Mouse (Mus musculus) liver, embryonic 13.5 days (tissue): ENCODE measurements at regions not wholly inside any gene's neighbourhood (a gene's known extent, or its start where the extent isn't known, plus 50 kb on each side); places are given as distances from the start of the nearest gene placed in this dataset.

Experiments used
- ATAC-seq: fragments of 200-750 bp; cut with Nextera tagmentation; 2 replicates; pipeline ENCODE4 v1.8.0; 2017; ENCODE audit warnings: low read depth, mild to moderate bottlenecking, moderate number of reproducible peaks, moderate library complexity
- DNase-seq: peaks from one replicate; pipeline ENCODE4 v3.0.0; 2022
- H3K27ac ChIP-seq: fragments of 300-500 bp; sonication (generic); 2 replicates; pipeline ENCODE4 v1.5.1; 2015; ENCODE audit warnings: moderate library complexity, mild to moderate bottlenecking, inconsistent platforms
- H3K27me3 ChIP-seq: fragments of 300-500 bp; sonication (generic); 2 replicates; pipeline ENCODE4 v1.6.1; 2015; ENCODE audit warnings: mild to moderate bottlenecking, inconsistent platforms
- H3K36me3 ChIP-seq: fragments of 300-500 bp; sonication (generic); 2 replicates; pipeline ENCODE4 v1.6.1; 2015; ENCODE audit warnings: mild to moderate bottlenecking, inconsistent platforms
- H3K4me1 ChIP-seq: fragments of 300-500 bp; sonication (generic); replicated peaks from 2 replicates; pipeline ENCODE4 v1.6.1; 2015; ENCODE audit warnings: inconsistent platforms
- H3K4me2 ChIP-seq: fragments of 300-500 bp; sonication (generic); 2 replicates; pipeline ENCODE4 v1.6.1; 2015; ENCODE audit warnings: inconsistent platforms, mild to moderate bottlenecking, moderate library complexity
- H3K4me3 ChIP-seq: fragments of 300-500 bp; sonication (generic); replicated peaks from 2 replicates; pipeline ENCODE4 v1.5.1; 2015; ENCODE audit warnings: mild to moderate bottlenecking, inconsistent platforms
- H3K9ac ChIP-seq: fragments of 300-500 bp; sonication (generic); 2 replicates; pipeline ENCODE4 v1.6.1; 2015; ENCODE audit warnings: mild to moderate bottlenecking, inconsistent platforms
- H3K9me3 ChIP-seq: fragments of 300-500 bp; sonication (generic); replicated peaks from 2 replicates; pipeline ENCODE4 v1.6.1; 2016; ENCODE audit warnings: inconsistent platforms
- WGBS: fragments of 180-500 bp; shearing (Covaris S2); methylation state at CpG from one replicate; pipeline ENCODE4 v1.1.7; 2015; ENCODE audit not compliant: insufficient replicate concordance; 5-methylcytosine and 5-hydroxymethylcytosine counted together

DNA sequence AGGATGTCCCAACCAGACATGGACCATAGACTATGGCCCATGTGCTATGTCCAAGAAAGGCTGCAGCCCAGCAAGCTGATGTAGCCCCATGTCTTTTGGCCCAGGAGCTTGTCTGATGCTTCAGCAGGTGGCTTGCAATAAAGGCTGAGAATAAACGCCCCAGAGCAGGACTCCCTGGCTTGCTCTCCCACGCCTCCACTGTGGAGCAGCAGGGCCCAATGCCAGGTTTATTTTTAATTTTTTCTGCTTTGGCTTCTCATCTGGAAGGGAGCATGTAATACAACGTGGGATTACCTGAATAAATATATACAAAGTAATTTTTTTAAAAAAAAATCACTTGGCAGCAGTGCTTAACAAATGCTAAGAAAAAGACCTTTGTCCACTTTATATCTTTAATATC, 125.7 kb downstream of the Ccdc71l start:
- H3K27me3 ChIP-seq: no peaks in the 10 kb centered on the region
- no peaks in the 10 kb centered on the region for H3K36me3 ChIP-seq
- H3K27ac ChIP-seq: no peak overlapping the region
- no peaks in the 10 kb centered on the region for H3K9me3 ChIP-seq
- H3K9ac ChIP-seq: no peak overlapping the region
- ATAC-seq: no peak
- H3K4me3 ChIP-seq: no peak overlapping the region
- no peak overlapping the region for H3K4me2 ChIP-seq
- WGBS: 57% methylated on average over 3 of the region's 3 CpGs
- no peaks in the 10 kb centered on the region for H3K4me1 ChIP-seq
- no peak for DNase-seq

DNA sequence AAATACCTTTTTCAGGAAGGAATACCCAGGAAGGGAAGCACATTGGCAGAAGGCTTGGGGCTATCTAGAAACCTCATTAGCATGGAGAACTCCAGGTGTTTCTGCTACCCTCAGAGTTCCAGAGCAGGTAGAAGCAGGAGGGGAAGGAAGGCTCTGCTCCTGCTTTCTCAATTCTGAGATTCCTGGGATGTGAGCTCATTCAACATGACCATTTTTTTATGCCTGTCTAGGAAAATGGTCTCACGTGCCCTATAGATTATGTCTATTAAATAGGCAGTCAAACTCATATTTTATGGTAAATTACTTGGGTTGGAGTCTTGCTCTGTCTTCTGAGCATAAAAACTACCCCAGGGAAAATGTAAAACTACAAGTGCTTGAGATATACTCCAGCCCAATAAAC, 130.2 kb downstream of the Ccdc71l start:
- Histone ChIP-seq H3K4me2 (no peak overlapping the region), H3K27me3 (no peaks in the 10 kb centered on the region), H3K36me3 (no peaks in the 10 kb centered on the region), H3K9ac (no peak overlapping the region), H3K4me3 (no peak overlapping the region), H3K27ac (no peak overlapping the region), H3K9me3 (no peaks in the 10 kb centered on the region), H3K4me1 (no peaks in the 10 kb centered on the region)
- ATAC-seq (no peak), DNase-seq (no peak)
- 39% methylated on average over 1 of the region's 1 CpGs for WGBS

DNA sequence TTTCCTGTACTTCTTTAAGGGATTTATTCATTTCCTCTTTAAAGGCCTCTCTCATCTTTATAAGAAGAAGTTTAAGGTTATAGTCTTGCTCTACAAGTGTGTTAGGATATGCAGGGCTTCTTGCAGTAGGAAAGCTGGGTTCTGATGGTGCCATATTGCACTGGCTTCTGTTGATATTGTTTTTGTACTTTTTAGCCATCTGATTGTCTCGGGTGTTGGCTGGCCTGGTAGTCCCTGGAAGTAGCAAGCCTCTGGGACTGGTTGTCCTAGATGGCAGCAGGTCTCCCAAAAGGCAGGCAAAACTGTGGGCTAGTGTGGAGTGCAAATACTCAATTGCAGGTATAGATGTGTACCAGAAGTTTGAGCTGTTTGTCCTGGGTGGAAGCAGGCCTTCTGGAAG, 147.1 kb downstream of the Ccdc71l start:
- Histone ChIP-seq H3K27ac (no peak overlapping the region), H3K9ac (no peak overlapping the region), H3K27me3 (no peaks in the 10 kb centered on the region), H3K4me3 (no peak overlapping the region), H3K9me3 (no peaks in the 10 kb centered on the region), H3K36me3 (no peaks in the 10 kb centered on the region), H3K4me1 (no peaks in the 10 kb centered on the region), H3K4me2 (no peak overlapping the region)
- WGBS: 36% methylated on average over 1 of the region's 1 CpGs
- ATAC-seq (no peak), DNase-seq (no peak)

DNA sequence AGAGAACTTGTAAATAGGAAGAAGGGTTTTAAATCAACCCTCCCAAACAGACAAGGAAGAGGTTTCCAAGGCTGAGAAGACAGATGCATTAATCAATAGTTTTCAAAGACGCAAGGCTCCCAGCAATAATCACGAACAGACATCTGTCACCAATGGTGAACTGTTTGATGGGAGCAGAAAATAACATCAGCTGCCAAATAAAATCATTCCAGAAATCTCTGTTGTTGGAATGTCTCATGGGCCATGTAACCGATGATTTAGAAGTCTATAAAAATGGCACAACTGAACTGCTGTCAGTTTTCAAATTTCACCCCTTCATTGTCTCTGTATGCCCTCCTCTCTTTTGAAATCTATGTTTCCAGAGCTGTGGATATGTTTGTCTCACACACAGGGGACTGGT, 152.7 kb downstream of the Ccdc71l start:
- H3K4me3 ChIP-seq: no peak overlapping the region
- no peaks in the 10 kb centered on the region for H3K4me1 ChIP-seq
- no peak overlapping the region for H3K27ac ChIP-seq
- no peaks in the 10 kb centered on the region for H3K9me3 ChIP-seq
- H3K4me2 ChIP-seq: no peak overlapping the region
- H3K36me3 ChIP-seq: no peaks in the 10 kb centered on the region
- no peak overlapping the region for H3K9ac ChIP-seq
- ATAC-seq (no peak), DNase-seq (no peak)
- WGBS: 75% methylated on average over 3 of the region's 3 CpGs
- H3K27me3 ChIP-seq: no peaks in the 10 kb centered on the region

DNA sequence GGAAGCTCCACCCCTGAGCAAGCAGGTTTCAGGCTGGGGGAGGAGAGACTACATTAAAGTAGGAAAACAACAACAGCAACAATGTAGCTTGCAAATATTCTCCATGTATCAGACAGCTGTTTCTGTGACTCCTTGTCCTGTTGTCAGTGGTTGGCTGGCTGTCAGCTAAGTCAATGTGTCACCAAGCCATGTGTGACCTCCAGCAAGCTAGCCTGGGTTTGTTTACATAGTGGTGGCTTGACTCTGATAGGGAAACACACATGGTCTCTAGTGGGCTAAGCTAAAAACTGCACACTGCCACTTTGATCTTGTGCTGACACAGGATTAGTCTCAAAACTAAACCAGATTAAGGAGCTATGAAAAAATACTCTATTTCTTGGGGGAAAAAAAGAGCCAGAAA, 155.1 kb downstream of the Ccdc71l start:
- ATAC-seq: no peak
- no peak overlapping the region for H3K9ac ChIP-seq

DNA sequence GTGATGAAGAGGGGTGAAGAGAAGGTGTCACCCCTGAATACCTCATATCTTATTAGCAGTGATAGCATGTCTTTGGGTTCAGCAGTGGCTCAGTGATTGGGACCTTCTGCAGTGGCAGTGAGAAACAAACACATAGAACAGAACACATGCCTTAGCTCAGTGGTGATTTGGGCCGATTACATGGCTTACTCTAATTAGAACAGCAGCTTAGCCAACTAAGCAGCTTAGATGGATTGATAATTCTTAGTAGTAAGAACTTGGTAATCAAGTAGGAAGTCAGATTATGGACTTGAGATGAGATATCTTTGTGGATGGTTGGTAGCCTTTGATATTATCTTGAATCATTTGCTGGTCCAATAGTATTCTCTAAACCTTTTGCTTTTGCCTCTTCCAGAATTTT, 167.0 kb downstream of the Ccdc71l start:
- no peak overlapping the region for H3K9ac ChIP-seq
- H3K27ac ChIP-seq: no peak overlapping the region
- no peaks in the 10 kb centered on the region for H3K36me3 ChIP-seq
- ATAC-seq (no peak), DNase-seq (no peak)
- no peaks in the 10 kb centered on the region for H3K9me3 ChIP-seq
- WGBS: 55% methylated on average over 1 of the region's 1 CpGs
- H3K4me2 ChIP-seq: no peak overlapping the region
- no peaks in the 10 kb centered on the region for H3K27me3 ChIP-seq
- H3K4me3 ChIP-seq: no peak overlapping the region
- H3K4me1 ChIP-seq: no peaks in the 10 kb centered on the region

More for the DNA sequence above, 155.1 kb downstream of the Ccdc71l start:
- Histone ChIP-seq H3K4me2 (no peak overlapping the region), H3K36me3 (no peaks in the 10 kb centered on the region), H3K9me3 (no peaks in the 10 kb centered on the region), H3K27ac (no peak overlapping the region), H3K4me1 (no peaks in the 10 kb centered on the region), H3K4me3 (no peak overlapping the region), H3K27me3 (no peaks in the 10 kb centered on the region)
- no peak for DNase-seq

- Histone ChIP-seq H3K4me1 (no peaks in the 10 kb centered on the region), H3K4me3 (no peak overlapping the region), H3K9me3 (no peaks in the 10 kb centered on the region), H3K4me2 (no peak overlapping the region), H3K36me3 (no peaks in the 10 kb centered on the region), H3K9ac (no peak overlapping the region), H3K27me3 (no peaks in the 10 kb centered on the region), H3K27ac (no peak overlapping the region)
- DNase-seq (no peak), ATAC-seq (no peak)
Observed at GRCm38 (mm10) chr12:32546356-32546755, 167.9 kb downstream of the Ccdc71l start.

GRCm38 (mm10) chr12:32553793-32554192, 175.3 kb downstream of the Ccdc71l start:
- ATAC-seq: no peak

GRCm38 (mm10) chr12:32567777-32568176, 189.3 kb downstream of the Ccdc71l start:
- Histone ChIP-seq H3K9me3 (no peaks in the 10 kb centered on the region), H3K9ac (no peak overlapping the region), H3K4me2 (no peak overlapping the region), H3K4me3 (no peak overlapping the region), H3K27ac (no peak overlapping the region), H3K27me3 (no peaks in the 10 kb centered on the region), H3K36me3 (no peaks in the 10 kb centered on the region), H3K4me1 (no peaks in the 10 kb centered on the region)
- ATAC-seq (no peak), DNase-seq (no peak)
- WGBS: 52% methylated on average over 3 of the region's 3 CpGs

More at GRCm38 (mm10) chr12:32553793-32554192, 175.3 kb downstream of the Ccdc71l start:
- H3K4me3 ChIP-seq: no peak overlapping the region
- WGBS: 63% methylated on average over 5 of the region's 5 CpGs
- no peaks in the 10 kb centered on the region for H3K9me3 ChIP-seq
- H3K4me1 ChIP-seq: no peaks in the 10 kb centered on the region
- no peak overlapping the region for H3K27ac ChIP-seq
- H3K36me3 ChIP-seq: no peaks in the 10 kb centered on the region
- H3K9ac ChIP-seq: no peak overlapping the region
- no peak for DNase-seq
- no peaks in the 10 kb centered on the region for H3K27me3 ChIP-seq
- H3K4me2 ChIP-seq: no peak overlapping the region

DNA sequence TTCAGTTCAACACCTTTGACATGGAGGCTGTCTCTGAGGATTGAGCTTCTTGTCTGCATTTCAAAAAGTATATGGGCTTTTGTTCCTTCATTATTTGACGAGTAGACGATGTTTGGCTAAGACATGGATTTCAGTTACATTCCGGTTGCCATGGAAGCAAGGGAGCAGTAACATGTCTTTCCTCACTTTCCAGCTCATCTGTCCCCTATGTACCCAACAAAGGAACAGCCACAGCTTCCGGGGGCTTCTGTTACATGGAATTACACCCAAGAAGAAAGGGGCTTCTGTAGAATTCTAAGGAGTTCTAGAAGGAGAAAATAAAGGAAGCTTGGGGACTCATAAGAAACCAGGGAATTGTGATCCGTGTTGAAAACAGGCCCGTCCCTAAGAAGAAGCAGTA, 202.8 kb downstream of the Ccdc71l start:
- Histone ChIP-seq H3K4me3 (no peak overlapping the region), H3K9me3 (no peaks in the 10 kb centered on the region), H3K4me1 (no peaks in the 10 kb centered on the region), H3K27me3 (no peaks in the 10 kb centered on the region), H3K4me2 (no peak overlapping the region), H3K36me3 (no peaks in the 10 kb centered on the region), H3K9ac (no peak overlapping the region), H3K27ac (no peak overlapping the region)
- no peak for DNase-seq
- 60% methylated on average over 6 of the region's 6 CpGs for WGBS
- no peak for ATAC-seq

- no peaks in the 10 kb centered on the region for H3K9me3 ChIP-seq
- H3K9ac ChIP-seq: no peak overlapping the region
- WGBS: 59% methylated on average over 10 of the region's 10 CpGs
- H3K4me1 ChIP-seq: no peaks in the 10 kb centered on the region
- H3K27ac ChIP-seq: no peak overlapping the region
- no peaks in the 10 kb centered on the region for H3K27me3 ChIP-seq
- DNase-seq (no peak), ATAC-seq (no peak)
- H3K36me3 ChIP-seq: no peaks in the 10 kb centered on the region
- no peak overlapping the region for H3K4me2 ChIP-seq
- H3K4me3 ChIP-seq: no peak overlapping the region
Observed at GRCm38 (mm10) chr12:32602131-32602815, 217.1 kb upstream of the Nampt start.

GRCm38 (mm10) chr12:32605353-32605752, 214.0 kb upstream of the Nampt start:
- no peak for ATAC-seq
- DNase-seq: no peak

More at GRCm38 (mm10) chr12:32605353-32605752, 214.0 kb upstream of the Nampt start:
- Histone ChIP-seq H3K27me3 (no peaks in the 10 kb centered on the region), H3K4me3 (no peak overlapping the region), H3K9ac (no peak overlapping the region), H3K4me2 (no peak overlapping the region), H3K36me3 (no peaks in the 10 kb centered on the region), H3K27ac (no peak overlapping the region), H3K4me1 (no peaks in the 10 kb centered on the region), H3K9me3 (no peaks in the 10 kb centered on the region)
